Mouse (Mus musculus): Measurements from ENCODE around the gene Gm43552.

DNA sequence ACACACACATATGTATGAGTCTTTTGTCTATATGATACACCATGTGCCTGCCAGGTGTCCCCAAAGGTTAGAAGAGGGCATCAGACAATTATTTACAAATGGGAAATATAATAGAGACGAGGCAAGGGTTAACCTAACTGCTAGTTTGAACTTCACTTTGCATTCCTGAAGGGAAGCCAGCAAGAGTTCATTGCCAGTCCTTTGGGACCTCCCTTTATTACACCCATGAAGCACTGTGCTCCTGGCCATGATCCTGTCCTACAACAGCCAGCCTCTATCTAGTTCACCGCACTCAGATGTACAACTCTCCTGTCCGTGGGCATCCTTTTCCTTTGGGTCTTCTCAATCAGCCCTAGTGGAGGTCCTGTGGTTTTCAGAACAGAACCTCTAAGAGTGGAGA, 20.9 kb upstream of the Gm43552 start:
- TF ChIP-seq GATA1 (IDR thresholded peaks at IDR 0.05; ENCODE audit: low read length): no peak
- no peak for TF ChIP-seq TAL1 (IDR thresholded peaks at IDR 0.05; ENCODE audit: low read length)
